Mouse (Mus musculus): ENCODE results near the gene Gba. TPM values are rescaled to one million over a fixed set of nuclear protein-coding genes. Genes with fewer than 3 reads are reported as not detected.
"Not testable (repeated sequence)": the region's sequence is repeated elsewhere in the genome, so short reads cannot be mapped to it uniquely, and the experiment has no call there.

Gene Gba
- polyA plus RNA-seq (2016; fragmentation: Nextera tagmentation; extraction: Ambion mirVana), result 44.0 and 50.3 TPM in 2 replicates

DNA sequence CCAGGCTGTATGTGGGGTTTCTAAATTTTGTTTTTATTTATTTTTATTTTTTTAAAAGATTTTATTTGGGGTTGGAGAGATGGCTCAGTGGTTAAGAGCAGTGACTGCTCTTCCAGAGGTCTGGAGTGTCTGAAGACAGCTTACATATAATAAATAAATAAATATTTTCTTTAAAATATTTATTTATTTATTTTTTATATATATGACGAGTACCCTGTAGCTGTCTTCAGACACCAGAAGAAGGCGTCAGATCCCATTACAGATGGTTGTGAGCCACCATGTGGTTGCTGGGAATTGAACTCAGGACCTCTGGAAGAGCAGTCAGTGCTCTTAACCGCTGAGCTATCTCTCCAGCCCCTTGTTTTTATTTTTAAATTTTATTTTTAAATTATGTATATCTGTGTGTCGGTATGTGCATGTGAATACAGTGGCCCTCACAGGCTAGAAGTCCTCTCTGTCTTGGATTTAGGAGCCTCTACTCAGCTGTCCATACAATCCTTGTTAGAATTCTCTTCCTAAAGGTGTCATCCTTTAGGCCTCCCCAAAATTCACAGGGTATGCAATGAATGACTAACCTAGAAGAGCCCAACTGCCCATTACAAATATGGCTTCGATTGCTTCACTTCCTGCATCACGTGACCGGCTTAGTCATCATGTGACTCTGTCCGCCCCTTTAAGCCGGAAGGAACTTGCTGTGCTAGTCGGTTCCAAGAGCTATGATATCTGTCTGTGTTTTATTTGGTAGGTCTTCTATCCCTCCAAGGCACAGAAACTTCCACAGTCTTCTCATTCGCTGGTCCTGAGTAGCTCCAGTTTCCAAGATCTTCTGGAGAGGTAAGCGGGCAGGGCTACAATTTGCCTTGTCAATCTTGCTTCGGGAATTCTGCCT lies at the start of gene Gba:
Gba (plus strand) TSS at position 676 of the 889 bp plus-strand sequence.
- Histone ChIP-seq H3K9me3 (no peaks in the 10 kb centered on the region), H3K36me3 (peaks cover 33% of the 10 kb centered on the region), H3K4me2 (replicated peaks) (peak within 1 kb of the TSS; percentile 70), H3K4me1 (peaks cover 6% of the 10 kb centered on the region), H3K9ac (peak within 1 kb of the TSS; percentile 62), H3K27me3 (replicated peaks) (no peaks in the 10 kb centered on the region), H3K4me3 (peak within 1 kb of the TSS; percentile 43), H3K27ac (no peak within 1 kb of the TSS)
- ATAC-seq (ENCODE audit: low FRiP score, low read depth), result peak; percentile 83
- 28% methylated on average over 13 of the region's 13 CpGs for WGBS

DNA sequence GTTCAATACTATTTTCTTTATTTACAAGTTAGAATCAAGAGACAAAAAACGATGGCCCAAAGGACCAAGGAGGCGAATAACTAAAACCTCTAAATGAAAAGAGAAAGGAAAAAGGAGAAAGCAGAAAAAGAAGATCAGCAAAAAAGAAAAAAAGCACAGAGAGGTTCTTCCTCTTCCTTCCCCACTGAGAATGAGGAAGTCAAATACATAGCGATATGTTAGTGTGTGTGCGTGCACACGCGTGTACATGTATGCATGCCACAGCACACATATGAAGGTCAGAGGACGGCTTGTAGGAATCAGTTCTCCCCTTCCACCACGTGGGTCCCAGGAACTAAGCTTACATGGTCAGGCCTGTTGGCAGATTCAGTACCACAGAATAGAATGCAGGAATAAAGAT lies 45.8 kb upstream of the Gba start:
- WGBS, result 86% methylated on average over 8 of the region's 8 CpGs
- no peak overlapping the region for H3K9ac ChIP-seq
- ATAC-seq (ENCODE audit: low FRiP score, low read depth), result no peak

DNA sequence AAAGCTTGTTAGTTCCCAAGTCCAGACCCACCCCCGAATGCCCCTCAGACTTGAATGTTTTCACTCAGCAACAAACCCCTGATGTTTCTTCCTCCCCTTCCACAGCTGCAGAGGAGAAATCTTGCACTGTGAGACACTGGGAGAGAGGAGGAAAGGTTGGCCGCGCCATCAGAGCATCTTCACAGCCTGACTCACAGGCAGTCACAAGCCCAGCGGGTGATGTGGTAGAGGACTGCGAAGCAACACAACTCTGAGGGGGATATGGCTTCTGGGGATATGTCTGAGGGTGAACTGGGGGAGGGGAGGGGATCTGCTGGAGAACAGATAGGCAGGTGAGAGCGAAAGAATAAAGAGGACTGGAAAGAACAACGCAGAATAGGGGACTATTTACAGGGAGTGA lies 44.1 kb upstream of the Gba start:
- H3K27ac ChIP-seq, result no peak overlapping the region
- H3K27me3 ChIP-seq (replicated peaks), result no peaks in the 10 kb centered on the region
- peak overlapping the region; percentile 67 for H3K9ac ChIP-seq
- peak overlapping the region; percentile 92 for H3K4me2 ChIP-seq (replicated peaks)
- ATAC-seq (ENCODE audit: low FRiP score, low read depth), result no peak
- no peaks in the 10 kb centered on the region for H3K36me3 ChIP-seq
- WGBS, result 27% methylated on average over 7 of the region's 7 CpGs
- H3K9me3 ChIP-seq, result no peaks in the 10 kb centered on the region
- peak overlapping the region; percentile 65 for H3K4me3 ChIP-seq
- H3K4me1 ChIP-seq, result peaks cover 17% of the 10 kb centered on the region

More for the DNA sequence above, 45.8 kb upstream of the Gba start:
- Histone ChIP-seq H3K36me3 (no peaks in the 10 kb centered on the region; the same call in 1 of the 2 replicates), H3K9me3 (no peaks in the 10 kb centered on the region), H3K27me3 (replicated peaks) (no peaks in the 10 kb centered on the region), H3K4me2 (replicated peaks) (no peak overlapping the region), H3K4me1 (peaks cover 17% of the 10 kb centered on the region), H3K27ac (no peak overlapping the region), H3K4me3 (no peak overlapping the region)

DNA sequence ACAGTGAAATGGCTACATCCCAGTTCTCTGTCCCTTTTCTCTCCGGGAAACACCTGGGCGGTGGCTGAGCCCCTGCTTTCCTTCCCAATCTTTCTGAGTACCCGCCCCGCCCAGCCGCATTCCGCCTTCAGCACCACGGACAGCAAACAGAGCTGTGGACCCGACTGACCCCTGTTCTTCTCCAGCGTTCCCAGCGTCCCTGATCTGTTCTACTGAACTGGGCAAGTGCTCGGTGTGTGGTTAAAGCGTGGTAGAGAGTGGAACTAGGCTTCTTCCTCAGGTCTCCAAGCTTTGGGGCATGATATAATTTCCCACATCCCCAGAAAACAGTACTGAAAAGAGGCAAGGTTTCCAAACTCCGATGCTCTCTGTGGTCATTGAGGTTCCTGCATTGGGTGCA lies 43.5 kb upstream of the Gba start:
- peak overlapping the region; percentile 92 for H3K4me2 ChIP-seq (replicated peaks)
- no peaks in the 10 kb centered on the region for H3K9me3 ChIP-seq
- peak overlapping the region; percentile 65 for H3K4me3 ChIP-seq
- H3K4me1 ChIP-seq, result peaks cover 22% of the 10 kb centered on the region
- 0% methylated on average over 13 of the region's 13 CpGs for WGBS
- H3K36me3 ChIP-seq, result no peaks in the 10 kb centered on the region
- H3K9ac ChIP-seq, result peak overlapping the region; percentile 67
- no peaks in the 10 kb centered on the region for H3K27me3 ChIP-seq (replicated peaks)
- H3K27ac ChIP-seq, result no peak overlapping the region
- peak; percentile 31; the same call in 1 of the 2 replicates for ATAC-seq (ENCODE audit: low FRiP score, low read depth)

DNA sequence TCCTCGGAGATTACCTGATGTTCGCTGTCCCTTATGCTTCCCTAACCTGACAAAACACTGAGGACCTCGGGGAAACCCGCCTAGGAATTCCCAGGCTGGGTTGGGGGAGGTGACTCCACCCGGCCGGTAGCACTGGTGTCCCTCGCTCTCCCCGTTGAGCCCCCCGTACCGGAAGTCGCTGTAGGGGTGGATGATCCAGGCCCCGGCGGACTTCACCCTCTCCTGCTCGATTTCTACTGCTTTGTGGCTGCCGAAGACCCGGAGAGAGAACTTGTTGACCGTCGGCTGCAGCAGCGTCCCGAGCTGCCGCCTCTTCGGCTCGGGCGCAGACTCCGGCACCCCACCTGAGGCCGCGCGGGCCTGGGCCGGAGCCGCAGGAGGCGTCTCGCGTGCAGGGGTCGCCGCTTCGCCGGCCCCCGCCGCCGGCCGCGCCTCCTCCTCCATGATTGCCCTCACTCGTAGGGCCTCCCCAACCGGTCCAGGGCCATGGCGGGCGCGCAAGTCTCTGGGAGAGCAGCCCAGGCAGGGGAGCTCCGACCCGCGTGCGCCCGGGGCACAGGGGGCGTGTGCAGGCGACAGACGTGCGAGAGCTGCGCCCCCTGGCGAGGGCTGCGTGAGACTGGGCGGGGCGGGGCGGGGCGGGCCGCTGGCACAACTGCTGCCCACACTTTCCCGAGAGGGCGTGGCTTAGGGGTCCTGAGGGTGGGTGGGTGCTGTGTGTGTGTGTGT lies 42.9 kb upstream of the Gba start, which contains the start of gene Hcn3:
Hcn3 (minus strand) TSS at position 581 of the 729 bp plus-strand sequence.
- Histone ChIP-seq H3K9me3 (no peaks in the 10 kb centered on the region), H3K27ac (no peak within 1 kb of the TSS), H3K4me3 (peak within 1 kb of the TSS; percentile 65), H3K9ac (peak within 1 kb of the TSS; percentile 67), H3K27me3 (replicated peaks) (no peaks in the 10 kb centered on the region), H3K4me1 (peaks cover 23% of the 10 kb centered on the region), H3K4me2 (replicated peaks) (peak within 1 kb of the TSS; percentile 92), H3K36me3 (no peaks in the 10 kb centered on the region)
- under 1% methylated on average over 66 of the region's 66 CpGs for WGBS
- ATAC-seq (ENCODE audit: low FRiP score, low read depth), result peak; percentile 81

DNA sequence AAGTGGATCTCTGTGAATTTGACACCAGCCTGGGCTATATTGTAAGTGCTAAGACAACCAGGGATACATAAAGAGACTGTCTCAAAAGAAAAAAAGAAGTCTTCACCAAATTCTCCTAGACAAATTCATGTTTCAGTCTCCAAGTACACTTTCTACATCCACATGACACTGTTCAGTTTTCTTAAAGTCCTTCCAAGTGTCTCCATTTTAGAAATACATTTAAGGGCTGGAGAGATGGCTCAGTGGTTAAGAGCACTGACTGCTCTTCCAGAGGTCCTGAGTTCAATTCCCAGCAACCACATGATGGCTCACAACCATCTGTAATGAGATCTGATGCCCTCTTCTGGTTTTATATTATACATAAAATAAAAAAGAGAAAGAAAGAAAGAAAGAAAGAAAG lies 41.5 kb upstream of the Gba start:
- not testable (repeated sequence) for ATAC-seq (ENCODE audit: low FRiP score, low read depth); H3K4me3 ChIP-seq; H3K4me2 ChIP-seq (replicated peaks); H3K9me3 ChIP-seq; H3K27ac ChIP-seq; H3K27me3 ChIP-seq (replicated peaks); H3K36me3 ChIP-seq; H3K9ac ChIP-seq
- peaks cover 32% of the 10 kb centered on the region for H3K4me1 ChIP-seq

DNA sequence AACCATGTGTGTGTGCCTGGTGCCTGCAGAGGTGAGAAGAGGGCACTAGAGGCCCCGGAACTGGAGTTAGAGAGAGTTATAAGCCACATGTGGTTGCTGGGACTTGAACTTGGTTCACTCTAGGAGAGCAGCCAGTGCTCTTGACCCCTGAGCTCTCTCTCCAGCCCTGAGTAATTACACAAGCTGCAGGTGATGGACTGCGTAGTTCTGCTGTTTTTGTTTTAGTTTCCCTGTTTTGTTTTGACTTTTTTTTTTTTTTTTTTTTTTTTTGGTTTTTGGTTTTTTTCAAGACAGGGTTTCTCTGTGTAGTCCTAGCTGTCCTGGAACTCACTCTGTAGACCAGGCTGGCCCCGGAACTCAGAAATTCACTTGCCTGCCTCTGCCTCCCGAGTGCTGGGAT lies 40.9 kb upstream of the Gba start:
- H3K36me3 ChIP-seq, result peaks cover under 1% of the 10 kb centered on the region
- WGBS, result 80% methylated on average over 4 of the region's 4 CpGs
- ATAC-seq (ENCODE audit: low FRiP score, low read depth), result no peak
- no peak overlapping the region for H3K9ac ChIP-seq
- H3K27ac ChIP-seq, result no peak overlapping the region
- H3K27me3 ChIP-seq (replicated peaks), result no peaks in the 10 kb centered on the region
- H3K4me1 ChIP-seq, result peaks cover 34% of the 10 kb centered on the region
- H3K4me2 ChIP-seq (replicated peaks), result no peak overlapping the region
- no peaks in the 10 kb centered on the region for H3K9me3 ChIP-seq
- H3K4me3 ChIP-seq, result no peak overlapping the region

DNA sequence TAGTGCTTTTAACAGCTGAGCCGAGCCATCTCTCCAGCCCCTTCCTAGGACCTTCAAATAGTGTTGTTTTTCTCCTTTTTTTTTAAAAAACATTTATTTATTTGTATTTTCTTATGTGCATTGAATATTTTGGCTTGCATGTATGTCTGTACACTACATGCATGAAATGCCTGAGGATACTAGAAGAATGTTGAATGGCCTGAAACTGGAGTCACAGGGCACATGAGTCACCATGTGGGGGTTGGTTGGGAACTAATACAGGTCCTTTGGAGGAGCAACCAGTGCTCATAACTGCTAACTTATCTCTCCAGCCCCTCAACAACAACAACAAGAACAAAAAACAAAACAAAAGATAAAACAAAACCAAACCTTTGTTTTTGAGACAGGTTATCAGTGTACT lies 39.6 kb upstream of the Gba start:
- 73% methylated on average over 1 of the region's 1 CpGs for WGBS
- peaks cover 35% of the 10 kb centered on the region for H3K4me1 ChIP-seq
- H3K36me3 ChIP-seq, result peaks cover 12% of the 10 kb centered on the region
- H3K27me3 ChIP-seq (replicated peaks), result no peaks in the 10 kb centered on the region
- no peak overlapping the region for H3K4me3 ChIP-seq
- ATAC-seq (ENCODE audit: low FRiP score, low read depth), result no peak
- no peak overlapping the region for H3K4me2 ChIP-seq (replicated peaks)
- H3K9me3 ChIP-seq, result no peaks in the 10 kb centered on the region
- H3K9ac ChIP-seq, result no peak overlapping the region
- H3K27ac ChIP-seq, result no peak overlapping the region

DNA sequence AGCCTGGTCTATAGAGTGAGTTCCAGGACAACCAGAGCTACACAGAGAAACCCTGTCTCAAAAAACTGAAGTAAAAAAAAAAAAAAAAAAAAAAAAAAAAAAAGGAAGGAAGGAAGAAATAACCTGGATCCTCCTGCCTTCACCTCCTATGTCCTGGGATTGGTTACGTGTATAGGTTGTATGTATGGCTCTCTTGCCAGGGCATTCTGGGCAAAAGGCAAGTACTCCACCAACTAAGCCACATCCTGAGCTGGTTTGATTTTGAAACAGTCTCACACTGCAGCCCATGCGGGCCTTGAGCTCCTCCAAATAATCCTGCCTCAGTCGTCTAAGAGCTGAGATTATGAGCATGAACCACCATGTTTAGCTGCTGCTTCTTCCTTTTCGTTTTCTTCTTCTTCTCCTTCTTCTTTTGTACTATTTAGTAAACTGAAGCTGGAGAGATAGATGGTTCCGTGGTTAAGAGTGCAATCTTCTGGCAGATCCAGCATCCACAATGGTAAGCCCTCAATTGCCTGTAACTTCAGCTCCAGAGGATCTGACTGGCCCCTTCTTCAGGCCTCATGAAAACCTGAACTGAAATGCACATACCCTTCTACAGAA lies 39.0 kb upstream of the Gba start:
- 79% methylated on average over 5 of the region's 5 CpGs for WGBS
- H3K9ac ChIP-seq, result peak overlapping the region; percentile 94; the same call in 1 of the 2 replicates
- no peak overlapping the region for H3K27ac ChIP-seq

DNA sequence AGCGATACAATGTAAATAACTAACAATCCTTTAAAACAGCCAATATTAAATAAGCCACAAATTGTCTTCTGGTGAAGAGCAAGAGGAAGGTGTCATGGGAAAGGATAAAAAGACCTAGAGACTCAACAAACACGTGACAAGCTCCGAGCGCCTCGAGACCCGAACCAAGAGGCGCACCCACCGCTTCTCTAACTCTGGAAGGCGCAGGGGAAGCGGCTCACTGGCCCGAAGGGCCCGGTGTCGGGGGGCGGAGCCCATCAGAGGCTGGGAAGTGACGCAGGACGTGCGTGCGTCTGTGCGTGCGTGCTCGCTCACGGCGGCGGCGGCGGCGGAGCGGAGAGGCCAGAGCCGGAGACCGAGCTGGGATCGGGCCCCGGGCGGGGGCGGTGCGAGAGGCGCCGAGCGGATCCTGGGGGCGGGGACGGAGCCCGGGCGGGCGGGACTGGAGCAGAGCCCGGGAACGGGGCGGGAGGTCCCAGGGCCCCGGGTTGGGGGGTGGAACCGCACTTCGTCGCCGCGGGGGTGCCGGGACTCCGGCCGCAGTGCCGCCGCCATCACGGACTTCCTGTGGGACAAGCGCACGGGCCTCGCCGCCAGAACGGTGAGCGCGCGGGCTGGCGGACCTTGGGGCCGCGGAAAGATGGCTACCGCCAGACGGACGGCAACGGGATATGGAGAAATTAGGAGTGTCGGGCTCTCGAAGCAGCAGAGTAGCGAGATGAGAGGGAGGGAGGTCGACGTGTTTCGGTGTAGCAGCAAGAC lies 38.0 kb upstream of the Gba start, which contains the start of gene Clk2:
Clk2 (plus strand) TSS at position 290 of the 762 bp plus-strand sequence.
- H3K27ac ChIP-seq, result peak within 1 kb of the TSS; percentile 83
- peak within 1 kb of the TSS; percentile 60 for H3K4me2 ChIP-seq (replicated peaks)
- H3K9me3 ChIP-seq, result no peaks in the 10 kb centered on the region
- H3K9ac ChIP-seq, result peak within 1 kb of the TSS; percentile 94
- ATAC-seq (ENCODE audit: low FRiP score, low read depth), result peak; percentile 94
- no peaks in the 10 kb centered on the region for H3K27me3 ChIP-seq (replicated peaks)
- H3K4me3 ChIP-seq, result peak within 1 kb of the TSS; percentile 84
- H3K4me1 ChIP-seq, result peaks cover 21% of the 10 kb centered on the region
- WGBS, result under 1% methylated on average over 79 of the region's 79 CpGs
- peaks cover 28% of the 10 kb centered on the region for H3K36me3 ChIP-seq

More for the DNA sequence above, 39.0 kb upstream of the Gba start:
- Histone ChIP-seq H3K4me2 (replicated peaks) (peak overlapping the region; percentile 60), H3K4me3 (peak overlapping the region; percentile 84; the same call in 1 of the 2 replicates), H3K4me1 (peaks cover 29% of the 10 kb centered on the region), H3K9me3 (no peaks in the 10 kb centered on the region), H3K27me3 (replicated peaks) (no peaks in the 10 kb centered on the region), H3K36me3 (peaks cover 18% of the 10 kb centered on the region)
- no peak for ATAC-seq (ENCODE audit: low FRiP score, low read depth)

DNA sequence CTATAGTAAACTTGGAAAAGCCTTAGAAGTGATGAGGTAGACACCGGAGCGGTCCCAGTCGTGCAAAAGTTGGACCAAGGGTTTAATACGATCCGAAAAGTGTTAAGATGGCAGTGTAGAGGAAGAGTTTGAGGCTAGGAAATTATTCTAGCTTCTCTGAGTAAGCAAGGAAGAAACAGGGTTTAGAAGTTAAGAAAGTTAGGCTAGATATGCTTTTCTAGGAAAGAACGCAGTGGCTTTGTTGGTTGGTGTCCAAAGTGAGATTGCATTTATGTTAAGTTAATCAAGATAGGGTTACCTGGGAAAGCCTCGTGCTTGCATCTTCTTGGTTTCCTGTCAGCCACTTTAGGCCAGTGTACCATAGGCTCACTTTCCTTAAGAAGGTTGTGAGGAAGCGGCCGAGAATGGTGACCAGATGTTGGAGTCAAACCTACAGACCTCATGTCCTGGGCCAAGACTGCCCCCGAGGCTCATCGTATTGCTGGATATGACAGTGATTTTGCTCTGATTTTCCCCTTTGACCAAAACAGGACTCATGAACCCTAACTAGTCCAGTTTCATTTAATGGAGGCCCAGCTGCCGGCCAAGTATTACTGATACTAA lies 37.4 kb upstream of the Gba start:
- Histone ChIP-seq H3K9me3 (no peaks in the 10 kb centered on the region), H3K36me3 (peaks cover 34% of the 10 kb centered on the region), H3K4me2 (replicated peaks) (peak overlapping the region; percentile 60), H3K9ac (peak overlapping the region; percentile 94), H3K4me1 (peaks cover 21% of the 10 kb centered on the region), H3K27me3 (replicated peaks) (no peaks in the 10 kb centered on the region), H3K4me3 (peak overlapping the region; percentile 84), H3K27ac (peak overlapping the region; percentile 83; the same call in 1 of the 2 replicates)
- no peak for ATAC-seq (ENCODE audit: low FRiP score, low read depth)
- 25% methylated on average over 12 of the region's 12 CpGs for WGBS
